Mouse (Mus musculus): ENCODE data around the gene Sez6. TPM values are rescaled to one million over a fixed set of nuclear protein-coding genes. Genes with fewer than 3 reads are reported as not detected.

The Sez6 gene
- polyA plus RNA-seq, 3 experiments from 2014 or later = 0.24 TPM; not detected in 2

GRCm38 (mm10) chr11:77981609-77982440 is 51.2 kb downstream of the Sez6 start:
- ATAC-seq = peak; percentile 84

GRCm38 (mm10) chr11:77982441-77982905 is 51.9 kb downstream of the Sez6 start, which contains the start of gene Phf12:
Phf12 (plus strand) TSS chr11:77982754.
- ATAC-seq = peak; percentile 77

- ATAC-seq = no peak
Observed at GRCm38 (mm10) chr11:77983191-77983936, 52.8 kb downstream of the Sez6 start.

GRCm38 (mm10) chr11:77983937-77984835 is 53.6 kb downstream of the Sez6 start:
- no peak for ATAC-seq

- ATAC-seq = no peak
Observed at GRCm38 (mm10) chr11:77984836-77985231, 54.2 kb downstream of the Sez6 start.

GRCm38 (mm10) chr11:77985541-77986065 is 55.0 kb downstream of the Sez6 start:
- no peak for ATAC-seq

- no peak for ATAC-seq
Observed at GRCm38 (mm10) chr11:77989071-77989690, 58.6 kb downstream of the Sez6 start.

GRCm38 (mm10) chr11:77995556-77995955 is 65.0 kb downstream of the Sez6 start:
- ATAC-seq = no peak

- no peak for ATAC-seq
Observed at GRCm38 (mm10) chr11:78006446-78006845, 75.8 kb downstream of the Sez6 start.

GRCm38 (mm10) chr11:78019676-78020075 is 89.1 kb downstream of the Sez6 start:
- peak; percentile 46 for ATAC-seq

- no peak for ATAC-seq
Observed at GRCm38 (mm10) chr11:78023607-78024006, 93.0 kb downstream of the Sez6 start.

Other genes with a start within 250 kb of the Sez6 start
- 10 to 100 TPM; 15.6 to 23.4 (median 16.5) TPM for gene Nufip2, start 244.6 kb upstream of the Sez6 start, polyA plus RNA-seq (2017; shearing (Covaris generic))
- gene Cryba1, start 205.5 kb upstream of the Sez6 start, polyA plus RNA-seq (2017; shearing (Covaris generic)) = under 1 TPM in 2 of 3 experiments, not detected in 1; 0.38 to 0.40 TPM
- gene Myo18a, start 167.6 kb upstream of the Sez6 start, polyA plus RNA-seq (2017; shearing (Covaris generic)) = 10 to 100 TPM; 23.8 to 27.3 (median 25.1) TPM
- gene Gm10277, start 143.1 kb upstream of the Sez6 start, polyA plus RNA-seq (2017; shearing (Covaris generic)) = under 1 TPM in 2 of 3 experiments, not detected in 1; 0.15 to 0.58 TPM
- gene Pipox, start 36.7 kb upstream of the Sez6 start, polyA plus RNA-seq (2017; shearing (Covaris generic)) = 1 to 10 TPM in 1 of 3 experiments, under 1 TPM in 2; 0.43 to 2.7 (median 0.56) TPM
- gene Phf12, start 52.0 kb downstream of the Sez6 start, polyA plus RNA-seq (2017; shearing (Covaris generic)) = 10 to 100 TPM; 21.4 to 37.6 (median 35.3) TPM
- gene Dhrs13, start 101.5 kb downstream of the Sez6 start, polyA plus RNA-seq (2017; shearing (Covaris generic)) = 1 to 10 TPM in 2 of 3 experiments, under 1 TPM in 1; 0.94 to 1.8 (median 1.7) TPM
- 10 to 100 TPM; 21.3 to 36.0 (median 24.7) TPM for gene Flot2, start 107.1 kb downstream of the Sez6 start, polyA plus RNA-seq (2017; shearing (Covaris generic))
- gene Eral1, start 149.6 kb downstream of the Sez6 start, polyA plus RNA-seq (2017; shearing (Covaris generic)) = 10 to 100 TPM; 29.4 to 45.2 (median 41.1) TPM
- 10 to 100 TPM; 10.9 to 20.0 (median 12.1) TPM for gene Fam222b, start 163.9 kb downstream of the Sez6 start, polyA plus RNA-seq (2017; shearing (Covaris generic))
- gene Traf4, start 234.8 kb downstream of the Sez6 start, polyA plus RNA-seq (2017; shearing (Covaris generic)) = 1 to 10 TPM; 3.5 to 6.8 (median 3.6) TPM
- 10 to 100 TPM in 2 of 3 experiments, 1 to 10 TPM in 1; 9.1 to 13.2 (median 11.3) TPM for gene Nek8, start 245.9 kb downstream of the Sez6 start, polyA plus RNA-seq (2017; shearing (Covaris generic))
- gene Tlcd1, start 245.9 kb downstream of the Sez6 start, polyA plus RNA-seq (2017; shearing (Covaris generic)) = 1 to 10 TPM; 2.7 to 3.6 (median 3.2) TPM

Measured in inflammation-experienced regulatory T-cells, adult 6 months (primary cell).